Mouse (Mus musculus): ENCODE results near the gene Krtcap2.

The Krtcap2 gene

GRCm38 (mm10) chr3:89225321-89225815 lies 20.4 kb upstream of the Krtcap2 start:
- no peak for DNase-seq (ENCODE audit: low spot score in 2 of 2)

DNA sequence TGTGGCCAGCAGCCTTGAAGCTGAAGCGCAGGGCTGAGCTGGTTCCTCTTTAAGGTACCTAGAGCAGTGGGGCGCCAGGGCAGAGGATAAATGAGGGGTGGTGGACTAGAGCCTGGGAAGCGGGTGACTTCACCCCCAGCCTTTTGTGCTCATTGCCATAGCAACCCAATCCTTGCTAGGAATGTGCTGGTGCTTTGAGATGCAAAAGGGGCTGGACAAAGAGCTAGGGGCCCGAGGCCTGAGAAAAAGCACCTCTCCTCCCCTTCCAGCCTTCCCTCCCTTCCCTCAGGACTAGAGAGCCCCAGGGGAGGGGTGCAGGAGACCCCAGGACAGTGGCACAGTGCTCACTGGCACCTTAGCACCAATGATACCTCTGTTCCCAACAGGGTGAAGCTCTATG lies 19.8 kb upstream of the Krtcap2 start:
- DNase-seq (ENCODE audit: low spot score in 2 of 2) = peak in 1 of 2 experiments; percentile 50

GRCm38 (mm10) chr3:89226361-89226760 lies 19.4 kb upstream of the Krtcap2 start:
- no peak for DNase-seq (ENCODE audit: low spot score in 2 of 2)

DNA sequence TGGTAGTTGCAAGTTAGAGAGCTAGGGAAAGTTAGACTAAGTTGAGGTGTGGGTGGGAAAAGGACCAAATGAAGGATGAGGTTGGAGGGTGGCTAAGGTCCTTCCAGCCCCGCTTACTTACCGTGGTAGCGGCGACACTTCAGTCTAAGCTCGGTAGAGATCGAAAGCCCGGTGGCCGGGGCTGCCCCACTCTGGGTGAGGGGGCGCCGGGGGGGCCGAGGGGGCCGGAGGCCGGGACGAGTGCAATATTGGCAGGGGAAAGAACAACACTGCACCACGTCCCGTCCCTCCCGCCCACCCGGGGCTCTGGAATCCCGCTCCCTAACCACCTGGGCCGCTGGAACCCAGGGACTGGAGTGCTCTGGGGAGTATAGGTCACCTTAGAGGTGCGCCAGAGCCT lies 18.9 kb upstream of the Krtcap2 start, which contains the start of gene Mtx1:
Mtx1 (minus strand) TSS at position 189 of the 400 bp plus-strand sequence.
- no peak for DNase-seq (ENCODE audit: low spot score in 2 of 2)

- DNase-seq (ENCODE audit: low spot score in 2 of 2) = peak; percentile 85 to 92
Observed at GRCm38 (mm10) chr3:89227307-89228179, 18.2 kb upstream of the Krtcap2 start.

DNA sequence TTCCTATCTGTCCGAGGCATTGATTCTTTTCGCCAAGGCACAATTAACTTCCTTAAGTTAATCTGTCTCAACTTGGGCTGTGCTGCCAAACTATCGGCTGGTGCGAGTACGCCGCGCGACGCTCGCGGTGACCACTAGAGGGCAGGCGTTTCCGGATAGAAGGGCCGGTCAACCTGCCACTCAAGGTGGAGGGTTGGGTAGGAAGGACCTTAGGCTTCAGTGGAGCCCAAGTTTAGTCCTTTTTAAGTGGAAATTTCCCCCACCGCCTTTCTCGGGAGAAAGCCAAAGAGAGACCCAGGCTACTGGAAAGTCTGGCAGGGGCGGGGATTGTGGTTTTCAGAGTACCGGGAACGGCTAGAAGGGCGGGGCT lies 17.6 kb upstream of the Krtcap2 start:
- DNase-seq (ENCODE audit: low spot score in 2 of 2) = peak in 1 of 2 experiments; percentile 88

DNA sequence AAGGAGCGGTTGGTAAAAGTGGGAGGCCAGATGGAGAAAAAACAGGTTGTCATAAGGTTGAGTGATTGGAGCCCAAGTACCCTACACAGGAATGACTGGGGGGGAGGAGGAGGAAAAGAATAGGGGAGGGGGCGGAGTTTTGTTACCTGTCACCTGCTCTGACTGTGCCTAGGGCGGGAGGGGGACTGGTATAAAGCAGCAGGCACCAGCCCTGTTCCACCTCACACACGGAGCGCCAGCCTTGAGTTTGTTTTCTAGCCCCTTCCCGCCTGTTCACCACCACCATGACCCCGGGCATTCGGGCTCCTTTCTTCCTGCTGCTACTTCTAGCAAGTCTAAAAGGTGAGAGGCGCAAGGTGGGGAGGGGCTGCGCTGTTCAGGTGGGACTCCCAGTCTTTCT lies 16.9 kb upstream of the Krtcap2 start, which contains the start of gene Muc1:
Muc1 (plus strand) TSS at position 222 of the 400 bp plus-strand sequence.
- DNase-seq (ENCODE audit: low spot score in 2 of 2) = no peak

DNA sequence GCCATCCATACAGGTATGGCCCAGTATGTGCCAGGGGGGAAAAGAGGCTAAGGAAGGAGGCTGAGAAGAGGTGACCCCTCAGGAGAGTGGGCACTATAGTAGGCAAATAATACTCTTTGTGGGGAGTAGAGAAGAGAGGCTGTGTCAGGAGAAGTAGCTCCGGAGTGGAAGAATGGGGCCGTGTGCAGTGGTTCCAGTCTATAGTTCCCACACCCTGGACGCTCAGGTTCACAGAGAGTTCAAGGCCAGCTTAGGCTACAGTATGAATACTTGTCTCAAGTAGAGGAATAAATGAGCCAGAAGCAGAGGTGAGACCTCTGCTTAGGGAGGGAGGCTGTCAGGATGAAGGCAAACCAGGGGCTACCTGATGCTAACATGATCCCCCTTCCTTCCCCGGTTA lies 16.5 kb upstream of the Krtcap2 start:
- no peak for DNase-seq (ENCODE audit: low spot score in 2 of 2)

DNA sequence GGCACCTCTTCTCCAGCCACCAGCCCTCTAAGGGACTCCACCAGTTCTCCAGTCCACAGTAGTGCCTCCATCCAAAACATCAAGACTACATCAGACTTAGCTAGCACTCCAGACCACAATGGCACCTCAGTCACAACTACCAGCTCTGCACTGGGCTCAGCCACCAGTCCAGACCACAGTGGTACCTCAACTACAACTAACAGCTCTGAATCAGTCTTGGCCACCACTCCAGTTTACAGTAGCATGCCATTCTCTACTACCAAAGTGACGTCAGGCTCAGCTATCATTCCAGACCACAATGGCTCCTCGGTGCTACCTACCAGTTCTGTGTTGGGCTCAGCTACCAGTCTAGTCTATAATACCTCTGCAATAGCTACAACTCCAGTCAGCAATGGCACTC lies 15.2 kb upstream of the Krtcap2 start:
- no peak for DNase-seq (ENCODE audit: low spot score in 2 of 2)

GRCm38 (mm10) chr3:89231345-89231744 lies 14.4 kb upstream of the Krtcap2 start:
- no peak for DNase-seq (ENCODE audit: low spot score in 2 of 2)

DNA sequence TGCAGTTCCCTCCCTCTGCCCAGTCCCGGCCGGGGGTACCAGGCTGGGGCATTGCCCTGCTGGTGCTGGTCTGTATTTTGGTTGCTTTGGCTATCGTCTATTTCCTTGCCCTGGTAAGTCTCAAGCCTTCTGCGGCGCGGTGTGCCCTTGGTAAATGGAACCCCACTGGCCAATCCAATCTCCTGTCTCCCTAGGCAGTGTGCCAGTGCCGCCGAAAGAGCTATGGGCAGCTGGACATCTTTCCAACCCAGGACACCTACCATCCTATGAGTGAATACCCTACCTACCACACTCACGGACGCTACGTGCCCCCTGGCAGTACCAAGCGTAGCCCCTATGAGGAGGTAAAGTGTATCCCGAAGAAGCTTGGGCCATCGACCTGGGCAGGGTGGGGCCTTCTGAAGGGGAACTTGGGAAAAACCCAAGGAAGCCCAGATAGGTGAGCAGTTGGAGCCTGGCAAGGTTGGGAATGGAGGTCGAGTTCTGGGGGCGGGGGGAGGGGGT lies 13.9 kb upstream of the Krtcap2 start:
- DNase-seq (ENCODE audit: low spot score in 2 of 2) = no peak

GRCm38 (mm10) chr3:89232614-89233013 lies 13.2 kb upstream of the Krtcap2 start:
- DNase-seq (ENCODE audit: low spot score in 2 of 2) = no peak

DNA sequence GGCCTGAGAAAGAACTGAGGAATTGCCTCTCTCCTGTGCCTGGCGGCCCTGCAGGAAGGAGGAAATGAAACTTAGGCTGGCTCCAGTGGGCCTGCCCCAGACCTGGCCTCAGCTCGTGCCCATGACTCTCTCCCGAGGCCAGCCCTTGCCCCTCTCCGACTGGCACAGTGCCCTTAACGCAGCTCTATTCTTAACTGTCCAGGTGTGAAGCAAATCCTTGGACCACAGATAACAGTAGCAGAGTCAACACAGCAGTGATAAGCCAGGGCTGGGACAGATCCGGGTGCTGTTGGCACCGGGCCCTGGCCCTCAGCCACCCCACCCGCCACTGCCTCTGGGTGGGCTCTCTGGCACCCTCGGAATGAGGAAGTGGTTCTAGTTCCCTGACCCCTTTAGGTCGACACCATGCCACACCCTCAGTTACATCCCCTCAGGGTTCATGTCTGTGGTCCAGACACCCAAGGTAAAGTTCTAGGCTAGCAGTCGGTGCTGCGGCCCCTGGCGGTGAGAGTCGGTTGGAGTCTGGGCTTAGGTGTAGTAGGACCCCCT lies 12.1 kb upstream of the Krtcap2 start:
- DNase-seq (ENCODE audit: low spot score in 2 of 2) = no peak

- DNase-seq (ENCODE audit: low spot score in 2 of 2) = peak in 1 of 2 experiments; percentile 60
Observed at GRCm38 (mm10) chr3:89236516-89236915, 9.2 kb upstream of the Krtcap2 start.

DNA sequence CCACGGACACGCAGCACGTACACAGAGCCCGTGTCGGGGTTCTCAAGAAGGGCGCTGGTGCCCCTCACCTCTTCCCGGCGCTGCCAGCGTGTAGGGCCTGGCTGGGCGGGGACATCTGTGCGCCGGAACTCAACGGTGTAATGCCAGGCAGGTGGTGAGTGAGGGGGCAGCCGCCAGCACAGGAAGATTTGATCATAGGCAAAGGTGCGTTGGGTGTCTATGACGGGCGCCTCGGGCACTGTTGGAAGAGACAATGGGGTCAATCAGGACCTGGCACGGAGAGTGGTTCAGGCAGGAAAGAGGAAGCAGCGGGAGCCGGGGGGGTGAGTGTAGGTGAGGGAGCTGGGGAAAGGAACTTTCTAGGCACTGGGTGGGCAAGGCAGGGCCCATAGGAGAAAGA lies 8.1 kb upstream of the Krtcap2 start:
- no peak for DNase-seq (ENCODE audit: low spot score in 2 of 2)

GRCm38 (mm10) chr3:89238494-89238893 lies 7.3 kb upstream of the Krtcap2 start:
- no peak for DNase-seq (ENCODE audit: low spot score in 2 of 2)

GRCm38 (mm10) chr3:89242331-89242895 lies 3.4 kb upstream of the Krtcap2 start:
- DNase-seq (ENCODE audit: low spot score in 2 of 2) = peak in 1 of 2 experiments; percentile 64

DNA sequence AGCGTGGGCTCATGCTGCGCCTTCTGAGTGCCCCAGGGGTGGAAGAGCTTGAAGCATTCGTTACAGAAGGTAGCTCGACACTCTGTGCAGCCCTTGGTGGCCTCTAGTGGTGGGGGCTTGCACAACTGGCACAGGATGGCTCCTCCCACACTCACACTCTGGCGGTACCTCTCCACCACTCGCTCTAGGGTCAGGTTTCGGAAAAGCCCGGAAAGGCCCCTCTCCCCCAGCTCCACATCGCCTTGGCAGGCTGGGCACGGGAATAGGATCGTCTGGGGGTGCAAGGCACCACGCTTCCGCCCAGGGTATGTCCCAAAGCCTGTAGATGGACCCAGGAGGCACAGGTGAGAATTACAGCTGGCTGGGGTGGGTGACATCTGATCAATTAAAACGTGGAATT lies 2.2 kb upstream of the Krtcap2 start:
- DNase-seq (ENCODE audit: low spot score in 2 of 2) = no peak

DNA sequence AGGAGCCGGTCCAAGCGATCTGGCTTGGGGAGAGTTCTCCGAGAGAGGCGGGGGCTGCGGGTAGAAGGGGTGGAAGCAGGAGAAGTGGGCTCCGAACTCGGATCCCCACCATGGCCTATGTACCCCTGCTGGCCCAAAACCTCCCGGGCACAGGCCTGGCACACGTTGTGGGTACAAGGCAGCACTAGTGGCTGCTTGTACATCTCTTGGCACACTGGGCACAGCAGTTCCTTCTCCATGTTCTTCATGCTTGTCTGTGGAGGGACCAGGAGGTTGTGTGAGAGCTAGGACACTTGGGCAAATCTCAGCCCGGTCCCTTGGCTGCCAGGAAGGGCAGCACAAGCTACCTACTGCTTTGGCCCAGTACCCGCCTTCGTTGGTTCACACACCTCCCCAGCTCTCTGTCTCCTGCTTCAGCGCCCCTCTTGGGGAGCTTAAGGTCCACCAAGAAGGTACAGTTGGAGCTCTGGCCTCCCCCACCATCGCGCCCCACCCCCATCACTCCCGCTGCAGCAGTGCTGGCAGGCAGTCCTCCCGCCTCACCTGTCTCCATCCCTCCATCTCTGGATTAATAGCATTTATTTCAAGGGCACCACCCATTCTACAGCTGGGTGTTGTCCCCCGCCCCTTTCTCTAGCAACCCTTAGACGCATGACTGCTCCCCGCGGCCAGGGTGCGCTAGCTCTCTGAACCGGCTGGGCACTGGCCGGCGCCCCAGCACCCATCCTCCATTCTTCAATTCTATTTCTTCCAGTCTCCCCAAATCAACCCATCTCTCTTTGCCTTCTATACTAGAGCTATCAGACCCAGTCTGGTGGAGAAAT lies 1.4 kb upstream of the Krtcap2 start:
- no peak for DNase-seq (ENCODE audit: low spot score in 2 of 2)

GRCm38 (mm10) chr3:89244982-89245687 lies 631 bp upstream of the Krtcap2 start:
- DNase-seq (ENCODE audit: low spot score in 2 of 2) = peak; percentile 50 to 60
